In genomic region chr13:49195651-49196050, GRCm38 (mm10) we compare ENCODE assay signal across 29 mouse cellular contexts. TPM values are rescaled to one million over a fixed set of nuclear protein-coding genes. Genes with fewer than 3 reads are reported as not detected.
A peak's percentile ranks its signal among the peaks of the same experiment; 100 is the strongest.
DNase-seq lines count a peak whose midpoint lies in the region; ATAC-seq and TF ChIP-seq lines count a peak whose summit lies in the region.
"Had no signal": no experiment of that assay in that cellular context is flagged by ENCODE, and none has a peak within 500 bp of the region (broad histone marks: within the 10 kb centered on the region; RNA-seq: fewer than 3 reads in every experiment).

No protein-coding gene starts in this region.

- ATAC-seq in kidney, postnatal 0 days (replicated peaks; ENCODE audit: low FRiP score, low read depth) = peak; percentile 47
- no peak for ATAC-seq in megakaryocyte, adult 5-6 weeks (ENCODE audit: poor library complexity, severe bottlenecking)
- ATAC-seq: activated CD4-positive, CD25-positive, alpha-beta regulatory T cell, adult 4 months; forebrain, embryonic 14.5 days; forebrain, postnatal 0 days; hindbrain, embryonic 16.5 days had no signal

- 57% methylated on average over 7 of the region's 7 CpGs for WGBS in kidney, postnatal 0 days

- H3K27me3 ChIP-seq in kidney, postnatal 0 days (ENCODE audit: insufficient read depth, low read length) = no peaks in the 10 kb centered on the region
- H3K27me3 ChIP-seq in megakaryocyte, embryonic 14.5 days (replicated peaks) = peaks cover 5% of the 10 kb centered on the region
- H3K27me3 ChIP-seq: embryonic facial prominence, embryonic 12.5 days; embryonic facial prominence, embryonic 15.5 days; heart, embryonic 12.5 days; heart, embryonic 15.5 days; hindbrain, embryonic 13.5 days had no signal

- H3K27ac ChIP-seq in gastrocnemius, adult 2 months = peak overlapping the region; percentile 39
- no peak overlapping the region for H3K27ac ChIP-seq in kidney, postnatal 0 days
- H3K27ac ChIP-seq: embryonic facial prominence, embryonic 12.5 days; embryonic facial prominence, embryonic 15.5 days; heart, embryonic 15.5 days; hindbrain, embryonic 10.5 days; hindbrain, embryonic 13.5 days had no signal

- H3K36me3 ChIP-seq in kidney, postnatal 0 days (ENCODE audit: insufficient read depth, low read length) = peaks cover 21% of the 10 kb centered on the region
- H3K36me3 ChIP-seq in megakaryocyte, embryonic 14.5 days (replicated peaks; ENCODE audit: low read length) = peaks cover 100% of the 10 kb centered on the region
- H3K36me3 ChIP-seq: hindbrain, embryonic 13.5 days had no signal

- no peak overlapping the region for H3K4me2 ChIP-seq in kidney, postnatal 0 days (ENCODE audit: low read length)
- H3K4me2 ChIP-seq: embryonic facial prominence, embryonic 12.5 days; embryonic facial prominence, embryonic 15.5 days; heart, embryonic 12.5 days; heart, embryonic 15.5 days; hindbrain, embryonic 13.5 days had no signal

- no peaks in the 10 kb centered on the region for H3K9me3 ChIP-seq in kidney, postnatal 0 days (replicated peaks; ENCODE audit: low read length)
- H3K9me3 ChIP-seq in megakaryocyte, embryonic 14.5 days = no peaks in the 10 kb centered on the region
- H3K9me3 ChIP-seq: embryonic facial prominence, embryonic 12.5 days; embryonic facial prominence, embryonic 15.5 days; heart, embryonic 12.5 days; heart, embryonic 15.5 days; hindbrain, embryonic 10.5 days; hindbrain, embryonic 13.5 days had no signal

- H3K4me3 ChIP-seq in gastrocnemius, adult 2 months = no peak overlapping the region
- no peak overlapping the region for H3K4me3 ChIP-seq in kidney, postnatal 0 days (replicated peaks; ENCODE audit: low read depth, low read length)
- peak overlapping the region; percentile 14 for H3K4me3 ChIP-seq in megakaryocyte, embryonic 14.5 days (replicated peaks)
- H3K4me3 ChIP-seq: embryonic facial prominence, embryonic 12.5 days; embryonic facial prominence, embryonic 15.5 days; heart, embryonic 12.5 days; heart, embryonic 15.5 days; hindbrain, embryonic 10.5 days; hindbrain, embryonic 13.5 days had no signal

- peaks cover 12% of the 10 kb centered on the region; the same call in 1 of the 2 replicates for H3K4me1 ChIP-seq in kidney, postnatal 0 days (replicated peaks; ENCODE audit: insufficient read depth, low read length)
- H3K4me1 ChIP-seq in megakaryocyte, embryonic 14.5 days = peaks cover 100% of the 10 kb centered on the region

- no peak overlapping the region for H3K9ac ChIP-seq in kidney, postnatal 0 days (ENCODE audit: low read depth, low read length)
- H3K9ac ChIP-seq: embryonic facial prominence, embryonic 12.5 days; embryonic facial prominence, embryonic 15.5 days; forebrain, postnatal 0 days; heart, embryonic 12.5 days; heart, embryonic 15.5 days; hindbrain, embryonic 13.5 days had no signal

- no peak for DNase-seq in gastrocnemius, adult 2 months
- no peak for DNase-seq in gastrocnemius, adult 18-20 months (ENCODE audit: low spot score)
- DNase-seq in kidney, postnatal 0 days (ENCODE audit: low spot score) = no peak
- no peak for DNase-seq in kidney, postnatal 10 days
- no peak for DNase-seq in adrenal gland, postnatal 10 days
- no peak for DNase-seq in cerebellum, postnatal 10 days
- DNase-seq: adrenal gland, adult 8-10 months; adrenal gland, postnatal 36 days; cerebellum, adult 18-20 months; cerebellum, adult 9-10 months; cerebellum, postnatal 25 days; forebrain, postnatal 0 days; gastrocnemius, postnatal 10 days; gastrocnemius, postnatal 36 days; heart, postnatal 10 days; heart, postnatal 36 days had no signal

- intact Hi-C loops in gastrocnemius, adult 2 months (cut with DNase I) = no loop called here

- no peak for TF ChIP-seq CTCF in gastrocnemius, adult 2 months (IDR thresholded peaks at IDR 0.05)
- TF ChIP-seq CTCF in kidney, postnatal 0 days (IDR thresholded peaks at IDR 0.05; ENCODE audit: low read depth) = no peak

RNA-seq across cellular contexts. Expression of gene Ninj1, which starts 8.4 kb away (rescaled TPM):
- total RNA-seq in gastrocnemius, adult 2 months (2021) = 10 to 100 TPM; 17.2 to 18.7 TPM
- total RNA-seq in gastrocnemius, adult 18-20 months (2021) = 10 to 100 TPM; 17.3 to 23.8 TPM
- polyA plus RNA-seq in kidney, postnatal 0 days (2015; fragmentation: Nextera tagmentation; extraction: Ambion mirVana) = 122 and 127 TPM in 2 replicates
- polyA plus RNA-seq in megakaryocyte, embryonic 14.5 days (2012; ENCODE audit: insufficient read depth, low replicate concordance) = 422 and 866 TPM in 2 replicates
- total RNA-seq in megakaryocyte, adult 5-6 weeks (2015) = 76.1 and 81.6 TPM in 2 replicates
- total RNA-seq in megakaryocyte, adult 5-6 weeks (2017) = 33.4 and 48.2 TPM in 2 replicates
- 10 to 100 TPM; 77.3 to 79.6 TPM for total RNA-seq in adrenal gland, postnatal 10 days (2021)

RNA-seq across cellular contexts. Expression of gene Card19, which starts 20.2 kb away (rescaled TPM):
- total RNA-seq in gastrocnemius, adult 2 months (2021) = 100 to 1,000 TPM; 113 to 123 TPM
- 100 to 1,000 TPM; 124 to 139 TPM for total RNA-seq in gastrocnemius, adult 18-20 months (2021)
- polyA plus RNA-seq in kidney, postnatal 0 days (2015; fragmentation: Nextera tagmentation; extraction: Ambion mirVana) = 71.3 and 77.0 TPM in 2 replicates
- polyA plus RNA-seq in megakaryocyte, embryonic 14.5 days (2012; ENCODE audit: insufficient read depth, low replicate concordance) = 534 and 845 TPM in 2 replicates
- total RNA-seq in megakaryocyte, adult 5-6 weeks (2015) = 85.5 and 103 TPM in 2 replicates
- total RNA-seq in megakaryocyte, adult 5-6 weeks (2017) = 91.0 and 123 TPM in 2 replicates
- total RNA-seq in adrenal gland, postnatal 10 days (2021) = 10 to 100 TPM; 52.5 to 58.9 TPM

RNA-seq across cellular contexts. Expression of gene Wnk2, which starts 47.8 kb away (rescaled TPM):
- 10 to 100 TPM; 58.9 to 99.2 TPM for total RNA-seq in gastrocnemius, adult 2 months (2021)
- 10 to 100 TPM; 63.4 to 85.0 TPM for total RNA-seq in gastrocnemius, adult 18-20 months (2021)
- polyA plus RNA-seq in kidney, postnatal 0 days (2015; fragmentation: Nextera tagmentation; extraction: Ambion mirVana) = 0.50 and 0.60 TPM in 2 replicates
- 0.02 and 0.35 TPM in 2 replicates for polyA plus RNA-seq in megakaryocyte, embryonic 14.5 days (2012; ENCODE audit: insufficient read depth, low replicate concordance)
- total RNA-seq in megakaryocyte, adult 5-6 weeks (2015) = 0.66 and 1.6 TPM in 2 replicates
- 0.33 and 0.48 TPM in 2 replicates for total RNA-seq in megakaryocyte, adult 5-6 weeks (2017)
- 1 to 10 TPM; 4.1 to 8.3 TPM for total RNA-seq in adrenal gland, postnatal 10 days (2021)
- total RNA-seq: common myeloid progenitor, adult 5-6 weeks; granulocyte monocyte progenitor cell, adult 5-6 weeks had no signal
- polyA plus RNA-seq: activated CD4-positive, CD25-positive, alpha-beta regulatory T cell, adult 4 months had no signal

RNA-seq across cellular contexts. Expression of gene Susd3, which starts 52.9 kb away (rescaled TPM):
- total RNA-seq in gastrocnemius, adult 2 months (2021) = under 1 TPM in 1 of 2 experiments, not detected in 1; 0.97 TPM
- total RNA-seq in gastrocnemius, adult 18-20 months (2021) = under 1 TPM in 1 of 2 experiments, not detected in 1; 0.24 TPM
- polyA plus RNA-seq in kidney, postnatal 0 days (2015; fragmentation: Nextera tagmentation; extraction: Ambion mirVana) = 41.8 and 44.8 TPM in 2 replicates
- 289 and 697 TPM in 2 replicates for polyA plus RNA-seq in megakaryocyte, embryonic 14.5 days (2012; ENCODE audit: insufficient read depth, low replicate concordance)
- total RNA-seq in megakaryocyte, adult 5-6 weeks (2015) = 44.4 and 49.1 TPM in 2 replicates
- total RNA-seq in megakaryocyte, adult 5-6 weeks (2017) = 39.6 and 42.3 TPM in 2 replicates
- total RNA-seq in adrenal gland, postnatal 10 days (2021) = 1 to 10 TPM; 1.8 to 1.9 TPM

Comparison
In these comparisons a context has a peak if more than half of its experiments do, and no peak if none do; other contexts are left out.
1. RNA of gene Wnk2, which starts 47.8 kb away (total RNA-seq): 58.9 to 99.2 TPM in gastrocnemius, adult 2 months and 63.4 to 85.0 TPM in gastrocnemius, adult 18-20 months; 4.1 to 8.3 TPM in adrenal gland, postnatal 10 days and 0.33 to 1.6 TPM in megakaryocyte, adult 5-6 weeks; every median in the first group is over 4 times any median in the second.